Mouse (Mus musculus): ENCODE measurements around the gene Arhgef28. TPM values are rescaled to one million over a fixed set of nuclear protein-coding genes. Genes with fewer than 3 reads are reported as not detected.
A peak's percentile ranks its signal among the peaks of the same experiment; 100 is the strongest.

The Arhgef28 gene
- total RNA-seq, 2 experiments from 2014 or later: 92.7 to 103 TPM

GRCm38 (mm10) chr13:97900380-97900758, 305.9 kb downstream of the Arhgef28 start:
- peak; percentile 49 to 54 for DNase-seq

GRCm38 (mm10) chr13:97899604-97900379, 306.4 kb downstream of the Arhgef28 start:
- DNase-seq: no peak

- DNase-seq: no peak
Observed at GRCm38 (mm10) chr13:97898590-97898989, 307.6 kb downstream of the Arhgef28 start.

- DNase-seq: no peak
Observed at GRCm38 (mm10) chr13:97893031-97893825, 313.0 kb downstream of the Arhgef28 start.

GRCm38 (mm10) chr13:97892089-97892884, 314.0 kb downstream of the Arhgef28 start:
- DNase-seq: peak in 1 of 2 experiments; percentile 39

GRCm38 (mm10) chr13:97888046-97888445, 318.2 kb downstream of the Arhgef28 start:
- no peak for DNase-seq

- no peak for DNase-seq
Observed at GRCm38 (mm10) chr13:97887558-97887957, 318.7 kb downstream of the Arhgef28 start.

GRCm38 (mm10) chr13:97883629-97884028, 322.6 kb downstream of the Arhgef28 start:
- no peak for DNase-seq

- no peak for DNase-seq
Observed at GRCm38 (mm10) chr13:97876450-97876849, 329.8 kb downstream of the Arhgef28 start.

- no peak for DNase-seq
Observed at GRCm38 (mm10) chr13:97876031-97876430, 330.2 kb downstream of the Arhgef28 start.

- DNase-seq: no peak
Observed at GRCm38 (mm10) chr13:97869428-97869827, 336.8 kb downstream of the Arhgef28 start.

- DNase-seq: no peak
Observed at GRCm38 (mm10) chr13:97867322-97867962, 338.8 kb downstream of the Arhgef28 start.

GRCm38 (mm10) chr13:97859071-97859470, 347.2 kb downstream of the Arhgef28 start:
- DNase-seq: no peak

- no peak for DNase-seq
Observed at GRCm38 (mm10) chr13:97857860-97858259, 348.4 kb downstream of the Arhgef28 start.

GRCm38 (mm10) chr13:97853356-97853968, 352.8 kb downstream of the Arhgef28 start:
- DNase-seq: no peak

Other genes starting within 250 kb of the Arhgef28 start
- gene Utp15, start 56.6 kb upstream of the Arhgef28 start, total RNA-seq (2021): 10 to 100 TPM; 20.6 to 20.7 TPM
- gene Ankra2, start 56.6 kb upstream of the Arhgef28 start, total RNA-seq (2021): 10 to 100 TPM; 48.0 to 51.0 TPM
- gene Gm21976, start 73.4 kb upstream of the Arhgef28 start, total RNA-seq (2021): not detected
- gene Btf3, start 110.6 kb upstream of the Arhgef28 start, total RNA-seq (2021): 100 to 1,000 TPM; 187 to 191 TPM
- gene Foxd1, start 147.8 kb upstream of the Arhgef28 start, total RNA-seq (2021): 1 to 10 TPM in 1 of 2 experiments, under 1 TPM in 1; 0.65 to 1.4 TPM

Measured in layer of hippocampus, postnatal 36 days (tissue).